Mouse (Mus musculus) right cerebral cortex, postnatal 10 days (tissue): ENCODE measurements around the gene Plxna2.

ENCODE experiments used
- DNase-seq, 2 experiments: peaks; one replicate each; pipeline ENCODE4 v3.0.0; 2021; ENCODE audit warnings: low spot score in 2 of 2

Gene Plxna2

DNA sequence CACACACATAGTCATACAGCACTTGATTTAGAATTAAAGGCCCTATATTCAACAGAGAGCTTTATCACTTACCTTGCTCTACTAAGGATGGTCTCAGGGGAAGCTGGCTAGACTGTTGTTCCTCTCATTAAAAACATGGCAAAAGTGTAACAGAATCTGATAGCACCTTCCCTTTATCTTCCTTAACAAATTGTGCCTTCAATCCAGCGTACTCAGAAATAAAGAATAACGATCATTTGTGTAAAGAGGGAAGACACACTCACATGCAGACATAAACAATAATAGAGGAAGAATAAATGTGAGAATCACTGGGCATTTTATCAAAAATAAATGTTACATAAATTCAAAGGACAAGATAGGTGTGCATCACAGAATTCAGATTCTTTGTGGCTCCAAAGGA, at the start of gene Plxna2:
Plxna2 (plus strand) TSS at position 301 of the 400 bp plus-strand sequence.
- no peak for DNase-seq

DNA sequence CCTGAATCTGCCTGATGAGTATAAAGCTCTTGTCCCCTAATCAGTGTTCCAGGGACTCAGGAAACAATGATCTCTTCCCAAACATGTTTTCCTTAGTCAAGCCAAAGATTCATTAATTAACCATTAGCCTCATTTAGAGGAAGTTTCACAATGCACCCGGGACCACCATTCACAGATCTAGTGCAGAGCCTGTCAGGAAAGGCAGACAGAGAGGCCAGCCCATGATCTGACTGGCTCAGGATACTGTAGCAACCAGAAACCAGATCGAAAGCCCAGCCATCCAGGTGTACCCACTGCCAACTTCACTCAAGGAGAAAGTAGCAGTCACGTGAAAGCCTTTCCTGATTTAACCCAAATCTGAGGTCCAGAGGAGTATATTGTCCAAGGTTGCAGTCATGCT, 44.1 kb upstream of the Plxna2 start:
- no peak for DNase-seq

DNA sequence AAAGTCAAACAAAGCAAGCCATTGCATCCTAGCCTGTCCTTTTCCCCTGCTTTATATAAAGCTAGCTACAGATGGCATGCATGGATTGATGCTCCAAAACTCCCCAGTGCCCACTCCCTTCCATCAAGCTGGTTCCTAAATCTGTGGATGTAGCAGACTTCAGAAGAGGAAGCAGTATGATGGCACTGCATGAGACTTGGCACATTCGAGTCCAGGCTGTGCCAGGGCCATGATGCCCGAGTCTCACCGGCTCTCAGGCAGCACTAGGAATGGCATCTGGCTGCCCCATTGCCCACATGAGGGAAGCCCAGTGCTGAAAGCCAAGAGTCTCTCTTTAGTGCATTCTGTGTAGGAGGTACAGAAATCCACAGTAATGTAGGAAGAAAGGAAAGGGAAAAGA, 39.7 kb upstream of the Plxna2 start:
- DNase-seq, result peak; percentile 72 to 80

- no peak for DNase-seq
Measured at GRCm38 (mm10) chr1:194580539-194580938, 37.5 kb upstream of the Plxna2 start.

DNA sequence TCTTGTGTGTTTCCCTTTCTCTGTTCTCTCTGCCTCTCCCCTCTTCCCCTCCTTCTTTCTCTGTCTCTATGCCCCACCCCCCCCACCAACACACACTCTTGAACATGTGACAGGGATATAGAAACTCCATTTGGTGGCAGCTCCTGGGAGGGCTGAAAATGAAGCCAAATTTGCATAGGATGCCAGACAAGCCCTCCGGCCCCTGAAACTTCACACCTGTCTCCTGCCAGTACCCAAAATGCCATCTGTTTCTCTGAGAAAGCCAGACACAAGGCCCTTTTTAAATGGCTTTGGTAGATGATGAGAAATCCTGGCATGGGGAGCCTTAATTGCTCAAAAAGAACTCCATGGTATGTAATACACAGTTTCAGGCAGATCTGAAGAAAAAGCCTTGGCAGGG, 31.3 kb upstream of the Plxna2 start:
- DNase-seq, result peak; percentile 36 to 43

DNA sequence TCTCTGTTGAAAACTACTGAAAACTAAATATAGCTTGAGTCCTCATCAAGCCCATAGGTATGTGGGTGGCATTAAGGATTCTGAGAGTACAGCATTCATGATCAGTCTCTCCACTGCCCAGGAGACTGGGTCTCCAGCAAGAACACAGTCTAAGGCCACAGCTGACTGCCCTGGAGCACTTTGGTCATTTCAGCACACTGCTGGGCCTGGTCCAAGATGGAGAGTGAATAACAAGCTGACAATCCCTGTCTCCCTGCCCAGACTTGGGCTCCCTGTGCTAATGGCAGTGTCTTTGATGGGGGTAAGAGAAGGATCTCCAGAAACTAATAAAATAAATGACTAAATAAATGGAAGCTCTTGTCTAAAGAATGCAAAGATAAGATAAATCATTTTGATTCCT, 30.5 kb upstream of the Plxna2 start:
- peak; percentile 56 for DNase-seq

DNA sequence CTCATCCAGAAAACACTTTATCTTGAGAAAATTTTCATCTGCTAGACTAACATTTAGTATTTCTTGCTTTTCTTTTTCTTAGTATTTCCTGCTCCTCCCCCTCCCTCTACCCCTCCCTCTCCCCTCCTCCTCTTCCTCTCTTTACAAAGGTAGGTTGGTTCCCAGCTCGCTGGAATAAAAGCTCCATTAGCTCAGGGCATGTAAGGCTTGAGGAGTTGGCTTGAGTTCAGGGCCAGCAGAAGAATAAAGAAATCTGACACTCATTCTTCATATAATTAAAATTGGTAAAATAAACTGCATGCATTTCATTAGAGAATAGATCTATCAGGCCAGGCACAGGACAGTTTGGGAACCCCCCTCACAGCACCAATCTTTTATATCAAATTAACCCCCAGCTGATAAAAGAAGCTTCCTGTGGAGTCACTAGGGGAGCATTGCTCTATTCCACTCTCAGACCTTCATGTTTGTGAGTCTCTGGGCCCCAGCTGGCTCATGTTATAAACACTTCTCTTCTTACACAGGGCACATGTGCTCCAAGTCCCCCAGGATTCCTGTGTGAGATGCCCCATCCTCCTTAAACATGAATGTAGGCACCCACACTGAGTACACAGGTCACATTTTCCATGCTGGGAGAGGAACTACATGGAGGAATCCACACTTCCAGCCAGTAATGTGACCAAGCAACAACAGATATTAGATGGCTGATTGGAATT, 29.9 kb upstream of the Plxna2 start:
- no peak for DNase-seq

GRCm38 (mm10) chr1:194588711-194589451, 29.1 kb upstream of the Plxna2 start:
- DNase-seq, result peak; percentile 59 to 68

- no peak for DNase-seq
Measured at GRCm38 (mm10) chr1:194593155-194593554, 24.9 kb upstream of the Plxna2 start.

DNA sequence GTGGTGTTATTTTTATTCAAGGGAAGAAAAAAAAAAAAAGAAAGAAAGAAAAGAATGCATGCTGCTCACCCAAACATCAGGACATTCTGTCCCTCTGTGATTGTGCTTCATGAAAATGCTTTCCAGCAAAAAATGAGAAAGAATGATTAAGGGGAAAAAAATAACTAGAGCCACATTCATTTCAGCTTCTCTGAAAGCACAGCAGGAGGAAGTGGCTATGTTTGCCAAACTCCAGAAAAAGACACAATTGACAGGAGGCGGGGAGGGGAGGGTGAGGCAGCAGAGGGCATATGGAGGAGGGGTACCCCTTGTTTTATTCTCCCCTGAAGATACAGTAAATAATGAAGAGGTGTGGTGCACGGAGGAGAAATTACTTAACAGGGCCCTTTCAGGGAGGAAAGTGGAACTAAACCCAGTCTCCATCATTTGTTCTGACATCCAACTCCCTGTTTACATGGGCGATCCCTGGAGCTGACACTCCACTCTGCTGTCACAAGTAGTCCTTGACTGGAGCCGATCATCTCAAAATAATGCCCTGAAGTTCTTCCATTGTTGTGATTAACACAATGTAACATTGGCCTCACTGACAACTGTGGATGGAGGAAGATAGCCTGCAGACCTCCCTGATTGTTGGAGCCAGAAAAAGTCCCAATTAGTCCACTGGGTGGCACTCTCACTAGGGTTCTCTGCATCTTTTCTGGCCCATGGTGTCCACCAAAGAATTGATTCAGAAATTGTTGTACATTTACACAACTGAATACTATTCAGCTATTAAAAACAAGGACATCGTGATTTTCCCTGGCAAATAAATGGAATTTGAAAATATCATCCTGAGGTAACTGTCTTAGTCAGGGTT, 10.4 kb upstream of the Plxna2 start:
- no peak for DNase-seq

- DNase-seq, result no peak
Measured at GRCm38 (mm10) chr1:194610516-194610915, 7.5 kb upstream of the Plxna2 start.

GRCm38 (mm10) chr1:194612628-194613027, 5.4 kb upstream of the Plxna2 start:
- no peak for DNase-seq

GRCm38 (mm10) chr1:194613271-194613834, 4.7 kb upstream of the Plxna2 start:
- peak in 1 of 2 experiments; percentile 48 for DNase-seq

- peak; percentile 72 to 83 for DNase-seq
Measured at GRCm38 (mm10) chr1:194613923-194614830, 3.8 kb upstream of the Plxna2 start.

DNA sequence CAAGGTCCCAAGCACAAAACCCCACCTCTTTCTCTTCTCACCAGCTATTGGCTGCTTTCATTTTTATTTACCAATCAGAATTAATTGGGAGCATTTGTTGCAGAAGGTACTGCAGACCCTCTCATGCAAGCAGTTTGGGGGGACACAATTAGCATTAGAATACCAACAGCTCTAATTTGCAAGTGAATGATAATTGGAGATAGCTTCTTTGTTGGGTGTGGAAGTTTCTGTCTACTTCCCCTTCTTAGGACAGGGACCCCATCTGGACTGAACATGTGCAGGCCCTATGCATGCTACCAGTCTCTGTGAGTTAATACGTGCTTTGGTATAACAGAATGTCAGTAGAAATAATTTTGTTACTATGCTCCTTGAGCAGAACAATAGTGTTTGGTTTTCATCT, 1.9 kb upstream of the Plxna2 start:
- no peak for DNase-seq

DNA sequence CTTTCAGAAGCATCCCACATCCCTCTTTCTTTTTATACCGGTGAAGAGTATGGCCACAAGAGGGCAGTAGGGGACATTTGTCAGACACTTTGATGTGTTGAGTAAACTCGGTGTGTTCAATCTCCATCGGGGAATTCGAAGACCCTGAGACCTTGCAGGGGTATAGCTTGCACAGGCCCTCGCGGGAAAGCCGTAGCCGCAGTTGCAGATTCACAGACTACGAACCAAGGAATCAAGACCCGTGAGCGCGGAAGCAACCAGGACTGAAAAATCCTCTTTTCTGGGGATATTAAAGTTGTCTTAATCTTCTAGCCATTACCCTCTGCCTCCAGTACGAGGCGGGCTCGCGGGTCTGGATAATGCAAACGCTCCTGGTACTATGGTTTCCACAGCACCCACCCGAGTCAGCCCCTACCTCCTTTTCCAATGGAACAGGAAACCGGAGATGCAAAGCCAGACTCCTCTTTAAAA, 858 bp downstream of the Plxna2 start:
- peak; percentile 90 to 93 for DNase-seq

DNA sequence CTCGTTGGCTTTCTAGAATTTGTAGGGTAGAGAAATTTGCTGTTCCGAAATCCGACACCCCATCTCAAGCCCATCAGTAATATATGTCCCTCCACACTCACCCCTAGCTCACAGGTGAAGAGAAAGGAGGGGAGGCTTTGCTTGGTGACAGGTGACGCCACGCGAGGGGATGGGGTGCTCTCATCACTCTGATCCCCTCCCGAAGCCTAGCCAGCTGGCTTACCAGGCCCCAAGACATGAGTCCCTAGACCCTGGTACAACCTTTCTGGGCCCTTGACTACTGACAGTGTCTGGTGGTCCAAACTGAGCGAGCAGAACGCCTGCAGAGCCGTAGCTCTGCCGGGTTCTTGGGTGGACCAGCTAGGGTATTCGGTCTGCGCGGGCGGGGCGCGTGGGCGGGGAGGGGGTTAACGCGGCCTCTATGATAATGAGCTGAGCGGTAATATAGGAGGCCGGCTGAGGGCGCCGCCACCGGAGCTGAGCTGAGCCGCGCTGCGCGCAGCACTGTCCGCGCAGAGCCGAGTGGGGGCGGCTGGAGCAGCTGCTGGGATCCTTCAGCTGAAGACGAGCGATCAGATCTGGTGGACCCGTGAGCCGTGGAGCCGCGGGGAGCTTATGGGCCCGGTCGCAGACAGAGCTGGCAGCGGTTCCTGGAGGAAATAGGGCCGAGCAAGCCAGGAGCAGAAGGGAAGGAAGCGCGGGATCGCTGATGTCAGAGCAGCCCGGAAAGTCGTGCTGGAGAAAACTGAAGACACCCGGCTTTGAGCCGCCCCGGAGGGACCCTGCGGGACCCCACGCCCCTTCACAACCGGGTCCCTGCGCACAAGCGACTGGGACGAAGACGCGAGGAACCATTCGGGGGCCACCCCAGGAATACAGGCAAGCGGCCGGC, 1.6 kb downstream of the Plxna2 start:
- peak; percentile 94 to 95 for DNase-seq

- peak; percentile 79 for DNase-seq
Measured at GRCm38 (mm10) chr1:194620245-194620991, 2.4 kb downstream of the Plxna2 start.

- DNase-seq, result peak in 1 of 2 experiments; percentile 26
Measured at GRCm38 (mm10) chr1:194622174-194622573, 4.2 kb downstream of the Plxna2 start.
